Mouse (Mus musculus) embryo, embryonic 9.5 days (tissue): ENCODE data around the gene Sdk1.

Experiments used
- DNase-seq: peaks from one replicate; pipeline ENCODE4 v3.0.0-alpha.2; 2017; ENCODE audit errors: extremely low spot score

Gene Sdk1

GRCm38 (mm10) chr5:142113210-142114175 lies 872.2 kb downstream of the Sdk1 start:
- DNase-seq: no peak

- DNase-seq: no peak
Observed at GRCm38 (mm10) chr5:142127779-142128178, 886.5 kb downstream of the Sdk1 start.

DNA sequence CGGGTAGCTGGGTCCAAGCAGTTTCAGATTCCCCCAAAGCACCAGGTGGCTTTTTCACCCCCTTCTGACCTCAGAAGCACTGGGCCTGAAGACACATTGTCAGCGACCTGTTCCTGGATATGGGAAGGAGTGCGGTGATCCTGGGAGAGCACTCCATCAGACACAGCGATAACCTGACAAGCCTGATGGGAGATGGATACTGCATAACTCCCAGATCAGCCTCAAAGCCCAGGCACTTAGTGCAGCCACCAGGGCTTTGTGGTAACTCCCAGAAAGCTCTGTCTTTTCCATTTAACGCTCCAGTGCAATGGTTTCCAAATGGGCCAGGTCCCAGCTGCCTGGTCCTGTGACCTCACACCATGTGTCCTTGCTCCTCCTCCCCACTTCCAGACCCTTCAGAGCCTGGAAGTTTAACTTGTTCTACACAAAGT lies 886.9 kb downstream of the Sdk1 start:
- DNase-seq: peak; percentile 29

DNA sequence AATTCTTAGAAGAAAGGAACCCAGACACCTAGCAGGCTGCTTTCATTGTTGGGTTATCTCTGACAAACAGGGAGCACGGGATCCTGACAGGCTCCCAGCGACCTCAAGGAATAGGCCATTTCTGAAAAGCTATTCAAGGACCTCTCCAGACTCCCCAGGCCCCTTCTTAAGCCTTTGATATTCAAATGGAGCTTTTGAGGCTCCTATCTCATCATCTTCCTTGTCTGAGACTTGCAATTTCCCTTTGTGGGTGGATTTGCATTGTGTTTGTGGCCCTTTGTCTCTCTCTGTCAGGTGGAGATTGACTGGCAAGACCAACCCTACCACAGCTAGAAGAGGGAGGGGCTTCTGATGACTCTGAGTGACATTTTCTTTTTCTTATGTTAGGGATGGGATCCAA lies 888.7 kb downstream of the Sdk1 start:
- DNase-seq: no peak

DNA sequence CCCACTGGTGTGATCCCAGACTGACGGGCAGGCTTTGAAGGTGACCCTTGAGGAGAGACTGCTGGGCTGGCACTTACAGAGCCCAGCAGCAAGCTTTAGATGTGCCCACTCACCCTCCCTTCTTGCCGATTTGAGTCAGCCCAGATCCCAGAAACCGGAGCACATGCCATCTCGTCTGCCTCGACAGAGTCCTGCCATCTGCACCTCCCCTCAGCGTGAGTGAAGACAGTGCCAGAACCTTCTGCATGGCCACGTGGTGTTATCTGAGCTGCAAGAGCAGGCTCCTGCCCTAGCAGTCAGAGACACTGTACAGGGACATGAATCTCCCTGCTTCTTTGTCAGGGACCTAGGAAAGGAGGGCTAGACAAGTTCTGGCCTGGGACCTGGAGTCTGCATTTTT lies 898.7 kb downstream of the Sdk1 start:
- DNase-seq: no peak

- DNase-seq: no peak
Observed at GRCm38 (mm10) chr5:142149594-142149993, 908.3 kb downstream of the Sdk1 start.

- DNase-seq: no peak
Observed at GRCm38 (mm10) chr5:142150756-142151155, 909.5 kb downstream of the Sdk1 start.

DNA sequence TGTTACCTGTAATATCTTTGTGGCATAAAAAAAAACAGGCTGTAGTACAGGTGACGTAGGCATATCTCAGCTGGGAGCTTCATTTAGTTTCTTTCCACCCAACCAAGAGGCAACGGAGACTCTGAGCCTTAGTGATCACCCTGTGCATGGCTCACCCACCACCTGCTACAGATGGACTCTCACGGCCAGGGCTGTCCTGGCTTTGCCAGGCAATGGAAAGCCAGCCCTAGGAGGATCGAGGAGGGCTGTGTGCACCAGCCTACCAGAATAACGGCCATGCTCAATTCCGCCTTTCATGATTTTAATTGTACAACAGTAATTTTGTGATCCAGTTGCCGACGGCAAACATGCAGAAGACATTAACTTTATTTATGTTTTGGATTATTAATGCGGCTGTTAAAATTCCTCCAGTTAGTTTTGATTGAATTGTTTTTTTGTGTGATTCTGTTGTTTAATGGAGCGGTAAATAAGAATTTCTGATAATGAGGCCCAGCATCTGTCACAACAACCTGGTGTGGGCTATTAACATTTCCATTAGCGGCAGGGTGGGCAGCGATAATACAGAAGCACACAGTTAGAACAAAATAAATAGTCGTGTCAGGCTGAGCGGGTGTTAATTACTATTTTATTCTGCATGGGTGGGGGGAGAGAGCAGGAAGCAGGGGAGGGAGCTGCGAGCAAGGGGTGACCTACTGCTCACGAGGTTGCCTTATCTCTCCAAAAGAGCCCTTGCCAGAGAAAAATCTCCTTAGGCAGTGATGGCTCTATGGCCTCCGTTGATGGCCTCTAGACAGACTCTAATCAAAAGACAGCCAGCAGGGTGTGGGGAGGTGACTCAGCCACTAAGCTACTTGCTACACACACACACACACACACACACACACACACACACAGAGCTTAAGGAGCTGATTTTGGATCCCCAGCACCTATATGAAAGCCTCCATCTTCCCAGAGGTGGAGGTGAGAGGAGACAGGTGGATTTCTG lies 915.9 kb downstream of the Sdk1 start:
- no peak for DNase-seq

GRCm38 (mm10) chr5:142163483-142163882 lies 922.2 kb downstream of the Sdk1 start:
- no peak for DNase-seq

DNA sequence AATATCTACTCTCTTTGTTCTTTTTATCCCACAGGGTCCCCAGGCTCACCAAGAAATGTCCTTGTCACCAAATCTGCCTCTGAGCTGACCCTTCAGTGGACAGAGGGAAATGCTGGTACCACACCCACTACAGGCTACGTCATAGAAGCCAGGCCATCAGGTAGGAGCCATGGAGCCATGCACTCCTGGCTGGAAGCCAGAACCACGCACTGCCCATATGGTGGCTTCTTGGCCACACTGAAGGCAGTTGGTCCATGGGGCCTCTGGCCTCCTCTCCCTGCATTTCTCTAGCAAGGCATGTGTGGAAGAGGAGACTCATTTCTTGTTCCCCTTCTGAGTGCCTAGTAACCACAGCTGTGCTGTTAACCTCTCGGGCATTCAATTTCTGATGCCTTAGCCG lies 932.3 kb downstream of the Sdk1 start:
- DNase-seq: no peak

- no peak for DNase-seq
Observed at GRCm38 (mm10) chr5:142178164-142178563, 936.9 kb downstream of the Sdk1 start.

- peak; percentile 64 for DNase-seq
Observed at GRCm38 (mm10) chr5:142179304-142179703, 938.0 kb downstream of the Sdk1 start.

- DNase-seq: no peak
Observed at GRCm38 (mm10) chr5:142181862-142182261, 940.6 kb downstream of the Sdk1 start.

DNA sequence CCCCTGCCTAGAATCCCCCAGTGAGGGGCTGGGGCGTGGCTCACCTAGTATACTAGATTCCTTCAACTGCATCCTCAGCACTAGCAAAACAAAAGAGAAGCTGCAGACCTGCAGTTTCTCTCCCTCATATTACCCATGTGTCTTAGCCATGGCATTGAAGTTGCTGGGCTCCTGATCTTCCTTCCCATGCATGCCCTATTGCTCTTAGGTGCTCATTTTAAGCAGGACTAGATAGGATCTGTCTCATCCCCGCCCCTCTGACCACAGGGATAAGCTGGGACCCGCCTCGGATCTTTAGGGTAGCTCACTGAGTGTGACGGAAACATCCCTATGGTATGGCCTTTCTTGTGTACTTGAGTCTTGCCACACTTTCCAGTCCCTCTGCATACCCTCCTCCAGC lies 947.5 kb downstream of the Sdk1 start:
- DNase-seq: no peak

DNA sequence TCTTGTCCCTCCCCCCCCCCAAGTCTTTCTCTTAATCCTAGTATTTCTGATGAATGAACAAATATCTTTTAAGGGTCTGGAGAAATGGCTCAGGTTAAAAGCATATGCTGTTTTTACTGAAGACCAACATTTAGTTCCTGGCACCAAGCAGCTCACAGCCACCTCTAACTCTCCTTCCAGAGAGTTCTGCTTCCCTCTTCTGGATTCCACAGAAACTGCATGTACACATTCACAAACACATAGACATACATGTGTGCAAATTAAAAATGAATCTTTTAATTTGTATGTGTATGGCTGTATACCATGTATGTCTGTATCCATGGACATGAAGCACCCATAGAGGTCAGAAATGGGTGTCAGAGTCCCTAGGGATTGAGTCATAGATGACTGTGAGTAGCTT lies 968.6 kb downstream of the Sdk1 start:
- DNase-seq: no peak

- DNase-seq: no peak
Observed at GRCm38 (mm10) chr5:142212252-142212651, 971.0 kb downstream of the Sdk1 start.

GRCm38 (mm10) chr5:142215981-142216380 lies 974.7 kb downstream of the Sdk1 start:
- no peak for DNase-seq

DNA sequence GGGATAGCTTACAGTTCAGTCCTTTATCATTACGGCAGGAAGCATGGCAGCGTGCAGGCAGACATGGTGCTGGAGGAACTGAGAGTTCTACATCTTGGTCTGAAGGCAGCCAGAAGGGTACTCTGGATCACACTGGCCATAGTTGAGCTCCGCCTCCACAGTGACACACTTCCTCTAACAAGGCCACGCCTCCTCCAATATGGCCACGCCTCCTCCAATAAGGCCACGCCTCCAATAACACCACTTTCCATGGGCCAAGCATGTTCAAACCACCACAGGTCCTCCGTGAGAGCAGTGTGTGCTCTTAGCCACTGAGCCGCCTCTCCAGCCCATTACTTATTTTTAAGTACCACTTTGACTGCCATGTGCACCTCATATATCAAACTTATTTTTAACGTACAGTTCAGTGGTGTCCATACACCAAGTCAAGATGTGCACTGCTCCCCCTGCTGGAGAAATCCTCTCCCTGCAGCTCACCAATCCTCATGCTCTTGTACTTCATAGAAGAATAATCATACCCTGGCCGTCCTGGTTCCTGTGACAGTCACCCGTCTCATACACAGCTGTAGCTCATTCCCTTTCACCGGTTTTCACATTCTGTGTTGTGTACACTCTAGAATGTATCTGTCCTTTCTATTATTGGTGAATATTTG lies 979.7 kb downstream of the Sdk1 start:
- DNase-seq: peak; percentile 16

GRCm38 (mm10) chr5:142228957-142229810 lies 987.9 kb downstream of the Sdk1 start:
- DNase-seq: no peak

DNA sequence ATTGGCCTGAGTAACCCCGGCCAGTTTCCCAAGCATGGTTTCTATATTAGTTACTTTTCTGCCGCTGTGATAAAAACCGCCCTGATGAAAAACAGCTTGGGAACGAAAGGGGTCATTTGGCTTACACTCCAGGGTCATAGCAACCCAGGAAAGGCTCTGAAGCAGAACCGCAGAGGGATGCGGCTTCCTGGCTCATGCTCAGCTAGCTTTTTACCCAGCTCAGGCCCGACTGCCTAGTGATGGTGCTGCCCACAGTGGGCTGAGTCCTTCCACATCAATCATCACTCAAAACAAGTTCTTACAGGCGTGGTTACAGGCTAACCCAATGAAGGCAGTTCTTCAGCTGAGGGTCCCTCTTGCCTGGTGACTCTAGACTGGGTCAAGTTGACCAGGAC lies 988.5 kb downstream of the Sdk1 start:
- DNase-seq: no peak

- no peak for DNase-seq
Observed at GRCm38 (mm10) chr5:142240288-142240687, 999.0 kb downstream of the Sdk1 start.
